Mouse (Mus musculus) liver, embryonic 15.5 days (tissue): Measurements from ENCODE around the gene Hcfc2. TPM values are rescaled to one million over a fixed set of nuclear protein-coding genes. Genes with fewer than 3 reads are reported as not detected.
A peak's percentile ranks its signal among the peaks of the same experiment; 100 is the strongest.

Experiments
- ATAC-seq: fragments of 200-750 bp; cut with Nextera tagmentation; 2 replicates; pipeline ENCODE4 v1.8.0; 2017; ENCODE audit warnings: moderate number of reproducible peaks, mild to moderate bottlenecking, moderate library complexity; ENCODE audit not compliant: insufficient read depth
- H3K27ac ChIP-seq: fragments of 300-500 bp; sonication (generic); replicated peaks from 2 replicates; pipeline ENCODE4 v1.5.1; 2015; ENCODE audit warnings: mild to moderate bottlenecking, inconsistent platforms
- H3K27me3 ChIP-seq: fragments of 300-500 bp; sonication (generic); 2 replicates; pipeline ENCODE4 v1.6.1; 2015; ENCODE audit warnings: mild to moderate bottlenecking, inconsistent platforms
- H3K36me3 ChIP-seq: fragments of 300-500 bp; sonication (generic); replicated peaks from 2 replicates; pipeline ENCODE4 v1.6.1; 2015; ENCODE audit warnings: moderate library complexity, mild to moderate bottlenecking, inconsistent platforms
- H3K4me1 ChIP-seq: fragments of 300-500 bp; sonication (generic); replicated peaks from 2 replicates; pipeline ENCODE4 v1.6.1; 2015; ENCODE audit warnings: inconsistent platforms
- H3K4me2 ChIP-seq: fragments of 300-500 bp; sonication (generic); 2 replicates; pipeline ENCODE4 v1.6.1; 2015; ENCODE audit warnings: moderate library complexity, mild to moderate bottlenecking, inconsistent platforms
- H3K4me3 ChIP-seq: fragments of 300-500 bp; sonication (generic); replicated peaks from 2 replicates; pipeline ENCODE4 v1.5.1; 2015; ENCODE audit warnings: mild to moderate bottlenecking, inconsistent platforms
- H3K9ac ChIP-seq: fragments of 300-500 bp; sonication (generic); 2 replicates; pipeline ENCODE4 v1.6.1; 2015; ENCODE audit warnings: moderate library complexity, mild to moderate bottlenecking, inconsistent platforms
- H3K9me3 ChIP-seq: fragments of 300-500 bp; sonication (generic); replicated peaks from 2 replicates; pipeline ENCODE4 v1.6.1; 2016; ENCODE audit warnings: inconsistent platforms
- WGBS: fragments of 180-500 bp; shearing (Covaris S2); methylation state at CpG from one replicate; pipeline ENCODE4 v1.1.7; 2015; ENCODE audit warnings: mixed read lengths; ENCODE audit not compliant: insufficient replicate concordance; 5-methylcytosine and 5-hydroxymethylcytosine counted together
- polyA plus RNA-seq: library from polyadenylated mRNA; unstranded; fragments of >200 nt; fragmentation: Nextera tagmentation; extraction: Ambion mirVana; gene quantifications from 2 replicates; pipeline ENCODE4 v1.2.1, GENCODE M21; 2015

The Hcfc2 gene
- polyA plus RNA-seq, result 12.0 and 12.9 TPM in 2 replicates

DNA sequence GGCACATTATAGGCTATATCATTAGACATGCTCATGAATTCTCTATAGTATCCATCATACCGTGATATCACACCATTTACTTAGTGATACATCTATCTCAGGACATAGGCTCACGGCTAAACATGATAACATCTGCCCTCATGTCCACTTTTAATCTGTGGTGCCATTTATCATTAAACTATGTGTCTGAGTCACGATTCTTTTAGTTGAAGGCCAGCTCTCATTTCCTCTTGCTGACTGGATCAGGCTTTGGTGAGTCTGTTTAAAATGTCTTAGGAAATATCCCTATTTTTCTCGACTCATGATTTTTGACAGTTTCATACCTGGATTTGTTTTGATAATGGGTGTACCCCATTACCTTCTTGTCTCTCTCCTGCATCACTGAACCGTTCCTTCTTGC lies at the start of gene Hcfc2:
Hcfc2 (plus strand) TSS at position 205 of the 400 bp plus-strand sequence.
- no peak within 1 kb of the TSS; the same call in 1 of the 2 replicates for H3K27ac ChIP-seq
- WGBS, result 26% methylated on average over 5 of the region's 5 CpGs

DNA sequence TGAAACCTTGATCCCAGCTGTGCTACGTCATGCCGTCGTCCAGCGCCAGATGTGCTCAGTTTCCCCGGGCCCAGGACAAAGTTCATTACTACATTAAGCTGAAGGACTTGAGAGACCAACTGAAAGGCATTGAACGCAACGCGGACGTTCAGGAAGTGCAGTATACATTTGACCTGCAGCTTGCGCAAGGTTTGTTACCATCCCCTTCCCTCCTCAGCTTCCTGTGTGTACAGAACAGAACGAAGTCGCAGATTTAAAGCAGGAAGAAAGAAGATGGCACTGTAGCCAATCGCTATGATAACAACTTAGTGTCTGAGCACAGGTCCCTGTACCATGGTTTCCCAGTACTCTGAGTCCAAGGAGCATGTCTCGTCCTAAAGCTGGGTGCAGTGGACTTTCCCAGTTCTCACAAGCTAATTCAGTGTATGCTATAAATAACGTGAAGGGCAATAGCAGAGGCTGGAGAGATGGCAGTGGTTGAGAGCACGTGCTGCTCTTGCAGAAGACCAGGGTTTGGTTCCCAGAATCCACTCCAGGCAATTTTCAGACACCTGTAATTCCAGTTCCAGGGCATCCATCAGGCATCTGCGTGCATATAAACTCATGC lies 48.7 kb upstream of the Hcfc2 start:
- Histone ChIP-seq H3K4me2 (no peak overlapping the region), H3K27ac (no peak overlapping the region), H3K27me3 (no peaks in the 10 kb centered on the region), H3K9ac (no peak overlapping the region), H3K4me3 (no peak overlapping the region), H3K9me3 (no peaks in the 10 kb centered on the region), H3K36me3 (peaks cover 56% of the 10 kb centered on the region), H3K4me1 (no peaks in the 10 kb centered on the region)
- ATAC-seq, result no peak
- WGBS, result 68% methylated on average over 17 of the region's 17 CpGs

More for the DNA sequence above, at the start of gene Hcfc2:
- no peak for ATAC-seq
- Histone ChIP-seq H3K4me2 (no peak within 1 kb of the TSS), H3K4me1 (peaks cover 40% of the 10 kb centered on the region), H3K9me3 (no peaks in the 10 kb centered on the region), H3K4me3 (no peak within 1 kb of the TSS), H3K36me3 (no peaks in the 10 kb centered on the region), H3K27me3 (peaks cover 11% of the 10 kb centered on the region), H3K9ac (no peak within 1 kb of the TSS)

DNA sequence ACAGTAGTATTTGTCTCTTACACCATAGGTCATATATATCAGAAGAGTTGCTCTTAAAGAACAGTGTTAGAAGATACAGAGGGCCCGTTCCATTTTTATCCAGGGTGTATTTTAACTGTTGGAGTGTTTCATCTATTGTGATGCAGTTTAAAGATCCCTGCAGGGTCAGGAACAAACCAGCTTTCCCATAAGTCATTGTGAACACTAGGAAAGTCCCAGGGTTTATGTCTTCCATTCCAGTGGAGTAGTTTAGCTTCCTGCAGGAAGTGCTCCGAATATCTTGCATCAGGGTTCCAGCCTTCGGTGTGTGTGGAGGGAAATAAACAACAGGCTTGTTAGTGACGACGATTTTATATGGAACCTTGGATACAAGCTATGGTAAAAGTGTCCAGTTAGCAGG lies 44.7 kb upstream of the Hcfc2 start:
- Histone ChIP-seq H3K4me3 (no peak overlapping the region), H3K4me2 (no peak overlapping the region), H3K27ac (no peak overlapping the region), H3K36me3 (peaks cover 28% of the 10 kb centered on the region), H3K4me1 (no peaks in the 10 kb centered on the region), H3K9ac (no peak overlapping the region), H3K27me3 (no peaks in the 10 kb centered on the region), H3K9me3 (no peaks in the 10 kb centered on the region)
- no peak for ATAC-seq
- WGBS, result 80% methylated on average over 5 of the region's 5 CpGs

DNA sequence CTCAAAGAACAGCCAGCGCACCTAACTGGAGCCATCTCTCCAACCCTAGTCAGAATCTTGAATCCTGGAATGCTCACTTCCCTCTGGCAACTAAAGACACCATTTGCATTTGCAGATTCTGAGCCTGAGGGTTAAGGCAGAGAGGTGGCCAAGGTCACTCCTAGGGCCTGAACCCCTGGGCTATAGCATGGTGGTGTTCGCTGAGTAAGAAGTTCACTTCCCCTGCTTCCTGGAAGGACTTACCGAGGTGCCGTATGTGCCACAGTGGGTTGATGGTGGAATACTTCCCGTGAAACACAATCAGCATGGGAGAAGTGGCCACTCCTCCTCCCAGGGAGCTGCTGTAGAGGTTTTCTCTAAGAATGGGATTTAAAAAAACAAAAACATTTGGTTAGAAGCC lies 43.3 kb upstream of the Hcfc2 start:
- no peaks in the 10 kb centered on the region for H3K9me3 ChIP-seq
- H3K36me3 ChIP-seq, result peaks cover 19% of the 10 kb centered on the region
- H3K27me3 ChIP-seq, result no peaks in the 10 kb centered on the region
- H3K9ac ChIP-seq, result no peak overlapping the region
- ATAC-seq, result no peak
- H3K4me2 ChIP-seq, result no peak overlapping the region
- no peaks in the 10 kb centered on the region for H3K4me1 ChIP-seq
- WGBS, result 59% methylated on average over 5 of the region's 5 CpGs
- no peak overlapping the region for H3K27ac ChIP-seq
- H3K4me3 ChIP-seq, result no peak overlapping the region

DNA sequence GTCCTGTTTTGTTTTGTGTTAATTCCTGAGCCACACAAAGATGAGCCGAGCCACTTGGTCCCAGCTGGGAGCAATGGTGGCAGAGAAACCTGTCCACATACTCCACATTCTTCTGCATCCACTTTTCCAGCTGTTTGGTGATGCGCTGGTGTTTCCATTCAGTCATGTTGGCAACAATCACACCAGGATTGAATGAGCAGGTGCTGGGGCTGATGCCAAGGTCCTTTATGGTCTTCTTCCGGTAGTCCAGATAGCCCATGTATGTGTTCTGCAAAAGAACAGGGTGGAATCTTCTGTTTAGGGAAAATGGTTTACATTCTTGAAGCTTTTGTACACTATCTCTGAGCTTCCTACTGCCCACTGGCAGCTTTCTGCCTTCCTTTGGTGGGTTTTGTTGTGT lies 41.4 kb upstream of the Hcfc2 start:
- H3K4me2 ChIP-seq, result no peak overlapping the region
- no peak overlapping the region for H3K9ac ChIP-seq
- no peak overlapping the region for H3K27ac ChIP-seq
- 76% methylated on average over 3 of the region's 3 CpGs for WGBS
- peaks cover 12% of the 10 kb centered on the region for H3K36me3 ChIP-seq
- H3K9me3 ChIP-seq, result no peaks in the 10 kb centered on the region
- H3K4me1 ChIP-seq, result no peaks in the 10 kb centered on the region
- no peaks in the 10 kb centered on the region for H3K27me3 ChIP-seq
- no peak for ATAC-seq
- no peak overlapping the region for H3K4me3 ChIP-seq

DNA sequence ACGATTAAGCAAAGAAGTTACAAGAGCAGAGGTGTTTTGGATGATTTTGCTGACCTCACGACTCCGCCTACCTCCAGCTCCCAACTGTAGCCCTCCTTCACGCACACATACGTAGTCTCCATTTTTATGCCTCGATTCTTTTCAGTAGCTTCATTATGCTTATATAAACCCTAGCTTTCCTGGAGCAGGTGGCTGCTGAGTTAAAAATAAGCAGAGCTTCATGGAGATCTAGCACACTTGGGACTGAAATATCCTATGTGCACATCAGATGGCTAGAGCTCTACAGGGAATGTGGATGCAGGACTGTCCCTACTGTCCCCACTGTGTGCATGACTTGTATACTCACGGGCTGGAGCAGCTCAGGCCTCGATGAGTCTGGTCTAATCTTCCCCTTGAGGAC lies 34.1 kb upstream of the Hcfc2 start:
- no peaks in the 10 kb centered on the region for H3K36me3 ChIP-seq

DNA sequence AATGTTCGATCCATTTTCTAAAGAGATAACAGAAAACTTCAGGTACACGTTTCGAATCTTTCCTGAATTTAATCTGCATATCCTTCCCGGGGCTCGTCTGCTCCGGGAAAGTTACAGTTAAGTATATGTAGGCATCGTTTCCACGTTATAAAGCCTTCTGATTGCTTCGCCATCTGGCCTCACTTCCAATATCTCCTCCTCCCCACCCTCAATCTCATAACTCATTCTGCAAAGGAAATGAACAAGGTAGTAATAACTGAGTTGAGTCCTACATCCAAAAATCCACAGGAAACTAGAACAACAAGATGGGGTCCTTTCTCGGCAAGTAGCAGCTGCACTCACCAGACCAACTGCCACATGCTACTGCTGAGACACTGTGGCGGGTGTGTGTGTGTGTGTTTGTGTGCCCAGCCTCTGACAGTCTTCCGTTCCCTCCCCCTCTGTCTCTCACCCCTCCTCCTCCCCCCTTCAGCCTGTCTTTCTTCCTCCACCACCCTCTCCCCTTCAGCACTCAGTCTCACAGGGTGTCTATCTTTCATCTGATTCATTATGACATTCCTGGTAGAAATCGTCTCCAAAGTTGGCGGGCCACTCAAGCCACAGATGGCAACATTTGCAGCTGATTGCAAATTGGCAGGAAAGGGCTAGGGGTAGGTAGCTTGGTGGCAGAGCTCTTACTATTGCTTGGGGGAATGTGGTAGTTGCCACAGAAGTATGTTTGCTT lies 33.5 kb upstream of the Hcfc2 start:
- 62% methylated on average over 14 of the region's 14 CpGs for WGBS
- no peaks in the 10 kb centered on the region for H3K9me3 ChIP-seq
- no peak overlapping the region for H3K4me3 ChIP-seq
- no peaks in the 10 kb centered on the region for H3K27me3 ChIP-seq
- no peak for ATAC-seq
- no peak overlapping the region for H3K27ac ChIP-seq
- H3K4me1 ChIP-seq, result 0 out of 2 replicates have a peak, but pooled peaks cover 7% of the 10 kb centered on the region
- H3K36me3 ChIP-seq, result no peaks in the 10 kb centered on the region
- no peak overlapping the region for H3K9ac ChIP-seq
- H3K4me2 ChIP-seq, result no peak overlapping the region

More for the DNA sequence above, 34.1 kb upstream of the Hcfc2 start:
- 0 out of 2 replicates have a peak, but pooled peaks cover 6% of the 10 kb centered on the region for H3K4me1 ChIP-seq
- H3K9me3 ChIP-seq, result no peaks in the 10 kb centered on the region
- ATAC-seq, result no peak
- no peak overlapping the region for H3K9ac ChIP-seq
- no peaks in the 10 kb centered on the region for H3K27me3 ChIP-seq
- H3K4me2 ChIP-seq, result no peak overlapping the region
- no peak overlapping the region for H3K27ac ChIP-seq
- H3K4me3 ChIP-seq, result no peak overlapping the region
- 72% methylated on average over 8 of the region's 8 CpGs for whole genome bisulfite sequencing

DNA sequence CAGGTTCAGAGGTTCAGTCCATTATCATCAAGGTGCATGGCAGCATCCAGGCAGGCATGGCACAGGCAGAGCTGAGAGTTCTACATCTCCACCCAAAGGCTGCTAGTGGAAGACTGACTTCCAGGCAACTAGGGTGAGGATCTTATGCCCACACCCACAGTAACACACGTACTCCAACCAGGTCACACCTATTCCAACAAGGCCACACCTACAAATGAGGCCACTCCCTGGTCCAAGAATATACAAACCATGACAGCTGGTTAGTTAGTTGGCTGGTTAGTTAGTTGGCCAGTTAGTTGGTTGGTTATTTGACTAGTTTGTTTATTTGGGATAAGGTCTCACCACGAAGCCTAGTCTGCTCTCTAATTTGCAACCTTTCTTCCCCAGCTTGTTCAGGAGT lies 32.7 kb upstream of the Hcfc2 start:
- Histone ChIP-seq H3K36me3 (no peaks in the 10 kb centered on the region), H3K4me1 (0 out of 2 replicates have a peak, but pooled peaks cover 7% of the 10 kb centered on the region), H3K4me2 (no peak overlapping the region), H3K4me3 (no peak overlapping the region), H3K9ac (no peak overlapping the region), H3K27me3 (no peaks in the 10 kb centered on the region), H3K9me3 (no peaks in the 10 kb centered on the region), H3K27ac (no peak overlapping the region)
- ATAC-seq, result no peak
- 62% methylated on average over 2 of the region's 2 CpGs for WGBS

DNA sequence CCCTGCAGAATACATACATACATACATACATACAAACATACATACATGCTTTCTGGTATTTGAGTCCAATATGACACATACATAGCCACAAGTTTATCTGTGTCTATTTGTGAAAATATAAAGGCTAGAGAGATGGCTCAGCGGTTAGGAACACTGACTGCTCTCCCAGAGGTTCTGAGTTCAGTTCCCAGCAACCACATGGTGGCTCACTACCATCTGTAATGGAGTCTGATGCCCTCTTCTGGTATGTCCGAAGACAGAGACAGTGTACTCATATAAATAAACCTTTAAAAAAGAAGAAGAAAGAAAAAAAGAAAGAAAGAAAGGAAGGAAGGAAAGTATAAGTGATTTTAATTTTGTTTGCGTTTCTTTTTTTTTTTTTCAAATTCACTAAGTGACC lies 30.0 kb upstream of the Hcfc2 start:
- no peaks in the 10 kb centered on the region for H3K36me3 ChIP-seq
- ATAC-seq, result no peak

DNA sequence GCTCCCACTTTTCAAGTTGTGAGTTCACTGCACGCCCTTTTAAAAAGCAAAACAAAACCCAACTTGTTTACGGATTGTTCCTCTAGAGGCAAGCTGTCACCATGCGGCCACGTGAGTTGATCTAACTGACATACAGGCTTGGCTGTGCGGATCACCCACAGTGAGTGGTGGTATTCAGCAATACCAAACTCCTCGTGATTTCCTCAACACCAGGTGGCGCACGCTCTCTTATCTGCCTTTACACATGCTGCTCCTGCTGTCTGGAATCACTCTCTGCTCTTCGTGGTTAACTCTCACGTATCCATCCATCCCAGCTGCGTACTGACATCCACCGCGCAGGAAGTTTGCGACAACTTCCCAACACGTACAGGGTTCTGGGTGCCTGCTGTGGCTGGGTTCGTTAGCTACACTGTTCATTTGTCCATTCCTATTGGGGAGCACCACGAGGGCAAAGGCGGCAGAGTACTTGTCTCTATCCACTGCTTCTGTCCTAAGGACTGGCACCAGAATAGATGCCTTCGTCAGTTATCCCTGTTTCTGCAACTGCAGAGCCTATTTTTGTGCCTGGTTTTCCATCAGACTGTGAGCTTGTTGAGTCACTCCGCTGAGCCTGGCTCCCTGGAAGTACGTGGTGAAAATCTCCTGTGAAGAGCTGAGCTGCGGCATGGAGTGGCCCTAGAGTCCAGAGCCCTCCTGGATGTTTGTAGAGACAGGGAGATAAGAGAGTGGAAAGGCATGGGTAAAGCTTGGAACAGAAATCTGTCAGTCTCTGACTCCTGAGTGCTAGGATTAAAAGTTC lies 29.3 kb upstream of the Hcfc2 start:
- ATAC-seq, result peak; percentile 74
- Histone ChIP-seq H3K4me1 (0 out of 2 replicates have a peak, but pooled peaks cover 7% of the 10 kb centered on the region), H3K4me3 (no peak overlapping the region), H3K36me3 (no peaks in the 10 kb centered on the region), H3K4me2 (peak overlapping the region; percentile 43), H3K9ac (no peak overlapping the region), H3K27me3 (no peaks in the 10 kb centered on the region), H3K27ac (no peak overlapping the region), H3K9me3 (no peaks in the 10 kb centered on the region)
- 16% methylated on average over 22 of the region's 22 CpGs for WGBS

More for the DNA sequence above, 30.0 kb upstream of the Hcfc2 start:
- H3K9me3 ChIP-seq, result no peaks in the 10 kb centered on the region
- no peak overlapping the region for H3K9ac ChIP-seq
- no peaks in the 10 kb centered on the region for H3K27me3 ChIP-seq
- no peak overlapping the region for H3K4me3 ChIP-seq
- no peak overlapping the region for H3K4me2 ChIP-seq
- WGBS, result 50% methylated on average over 3 of the region's 3 CpGs
- H3K4me1 ChIP-seq, result 0 out of 2 replicates have a peak, but pooled peaks cover 7% of the 10 kb centered on the region
- H3K27ac ChIP-seq, result no peak overlapping the region

DNA sequence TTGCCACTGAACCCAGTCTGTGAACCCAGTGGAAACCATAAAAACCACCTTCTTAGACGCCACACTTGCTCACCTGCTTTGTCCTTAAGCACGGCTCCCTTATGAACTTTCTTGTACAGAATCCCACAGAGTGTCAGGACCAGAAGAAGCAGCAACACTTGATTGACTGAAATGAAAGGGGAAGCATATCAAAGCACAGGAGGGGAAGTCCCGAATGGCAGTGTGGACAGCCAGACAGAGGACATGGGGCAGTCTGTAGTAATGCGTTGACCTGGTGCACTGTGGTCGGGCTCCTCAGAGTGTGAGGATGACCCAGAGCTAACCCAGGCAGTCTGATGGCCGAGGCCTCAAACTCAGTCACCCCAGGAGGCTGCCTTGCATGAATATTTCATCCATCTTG lies 25.8 kb upstream of the Hcfc2 start:
- Histone ChIP-seq H3K4me3 (no peak overlapping the region), H3K36me3 (no peaks in the 10 kb centered on the region), H3K9me3 (no peaks in the 10 kb centered on the region), H3K27ac (no peak overlapping the region), H3K4me2 (no peak overlapping the region), H3K9ac (no peak overlapping the region), H3K27me3 (no peaks in the 10 kb centered on the region), H3K4me1 (0 out of 2 replicates have a peak, but pooled peaks cover 7% of the 10 kb centered on the region)
- no peak for ATAC-seq
- WGBS, result 46% methylated on average over 6 of the region's 6 CpGs
